Mouse (Mus musculus) neural tube, embryonic 13.5 days (tissue): Measurements from ENCODE around the gene Qprt. TPM values are rescaled to one million over a fixed set of nuclear protein-coding genes. Genes with fewer than 3 reads are reported as not detected.

Source experiments
- ATAC-seq: fragments of 200-750 bp; cut with Nextera tagmentation; 2 replicates; pipeline ENCODE4 v1.8.0; 2017; ENCODE audit warnings: low read depth, mild to moderate bottlenecking, moderate TSS enrichment, moderate library complexity
- H3K27ac ChIP-seq: fragments of 300-500 bp; sonication (generic); replicated peaks from 2 replicates; pipeline ENCODE4 v1.5.1; 2015; ENCODE audit warnings: moderate library complexity, mild to moderate bottlenecking, inconsistent platforms
- H3K27me3 ChIP-seq: fragments of 300-500 bp; sonication (generic); 2 replicates; pipeline ENCODE4 v1.6.1; 2015; ENCODE audit warnings: mild to moderate bottlenecking, inconsistent platforms
- H3K36me3 ChIP-seq: fragments of 300-500 bp; sonication (generic); 2 replicates; pipeline ENCODE4 v1.6.1; 2015; ENCODE audit warnings: mild to moderate bottlenecking, inconsistent platforms
- H3K4me1 ChIP-seq: fragments of 300-500 bp; sonication (generic); replicated peaks from 2 replicates; pipeline ENCODE4 v1.6.1; 2015; ENCODE audit warnings: inconsistent platforms
- H3K4me2 ChIP-seq: fragments of 300-500 bp; sonication (generic); 2 replicates; pipeline ENCODE4 v1.6.1; 2015; ENCODE audit warnings: inconsistent platforms, mild to moderate bottlenecking, moderate library complexity
- H3K4me3 ChIP-seq: fragments of 300-500 bp; sonication (generic); 2 replicates; pipeline ENCODE4 v1.5.1; 2015; ENCODE audit warnings: mild to moderate bottlenecking, inconsistent platforms
- H3K9ac ChIP-seq: fragments of 300-500 bp; sonication (generic); 2 replicates; pipeline ENCODE4 v1.6.1; 2015; ENCODE audit warnings: moderate library complexity, mild to moderate bottlenecking, inconsistent platforms
- H3K9me3 ChIP-seq: fragments of 300-500 bp; sonication (generic); 2 replicates; pipeline ENCODE4 v1.6.1; 2016; ENCODE audit warnings: inconsistent platforms
- WGBS: fragments of 180-500 bp; shearing (Covaris S2); methylation state at CpG from one replicate; pipeline ENCODE4 v1.1.7; 2015; 5-methylcytosine and 5-hydroxymethylcytosine counted together
- polyA plus RNA-seq: library from polyadenylated mRNA; unstranded; fragments of >200 nt; fragmentation: Nextera tagmentation; extraction: Ambion mirVana; gene quantifications from 2 replicates; pipeline ENCODE4 v1.2.1, GENCODE M21; 2015

Qprt gene
- polyA plus RNA-seq, 1 experiment from 2014 or later: 0.63 TPM

GRCm38 (mm10) chr7:127142666-127143065, 20.6 kb upstream of the Qprt start:
- H3K9ac ChIP-seq: no peak overlapping the region

GRCm38 (mm10) chr7:127142214-127142613, 20.2 kb upstream of the Qprt start:
- Histone ChIP-seq H3K36me3 (no peaks in the 10 kb centered on the region), H3K27ac (no peak overlapping the region), H3K4me3 (no peak overlapping the region), H3K9ac (no peak overlapping the region), H3K9me3 (no peaks in the 10 kb centered on the region), H3K4me2 (no peak overlapping the region), H3K4me1 (no peaks in the 10 kb centered on the region), H3K27me3 (no peaks in the 10 kb centered on the region)
- 45% methylated on average over 2 of the region's 2 CpGs for WGBS
- ATAC-seq: no peak

More at GRCm38 (mm10) chr7:127142666-127143065, 20.6 kb upstream of the Qprt start:
- no peak overlapping the region for H3K27ac ChIP-seq
- H3K9me3 ChIP-seq: no peaks in the 10 kb centered on the region
- WGBS: 86% methylated on average over 4 of the region's 4 CpGs
- H3K4me2 ChIP-seq: no peak overlapping the region
- H3K27me3 ChIP-seq: no peaks in the 10 kb centered on the region
- H3K36me3 ChIP-seq: no peaks in the 10 kb centered on the region
- H3K4me3 ChIP-seq: no peak overlapping the region
- no peak for ATAC-seq
- no peaks in the 10 kb centered on the region for H3K4me1 ChIP-seq

GRCm38 (mm10) chr7:127140623-127141404, 18.8 kb upstream of the Qprt start:
- WGBS: 68% methylated on average over 7 of the region's 7 CpGs
- no peak overlapping the region for H3K9ac ChIP-seq
- no peak overlapping the region for H3K27ac ChIP-seq
- H3K4me1 ChIP-seq: no peaks in the 10 kb centered on the region
- H3K4me2 ChIP-seq: no peak overlapping the region
- H3K36me3 ChIP-seq: no peaks in the 10 kb centered on the region
- H3K27me3 ChIP-seq: no peaks in the 10 kb centered on the region
- no peaks in the 10 kb centered on the region for H3K9me3 ChIP-seq
- no peak for ATAC-seq
- no peak overlapping the region for H3K4me3 ChIP-seq

- no peaks in the 10 kb centered on the region for H3K9me3 ChIP-seq
- H3K9ac ChIP-seq: no peak overlapping the region
- no peak for ATAC-seq
- H3K36me3 ChIP-seq: no peaks in the 10 kb centered on the region
- no peak overlapping the region for H3K27ac ChIP-seq
- no peaks in the 10 kb centered on the region for H3K4me1 ChIP-seq
- WGBS: 60% methylated on average over 5 of the region's 5 CpGs
- H3K4me3 ChIP-seq: no peak overlapping the region
- H3K4me2 ChIP-seq: no peak overlapping the region
- no peaks in the 10 kb centered on the region for H3K27me3 ChIP-seq
These were observed 17.5 kb upstream of the Qprt start for GRCm38 (mm10) chr7:127139562-127139961.

GRCm38 (mm10) chr7:127139100-127139499, 17.1 kb upstream of the Qprt start:
- no peak for ATAC-seq
- no peaks in the 10 kb centered on the region for H3K36me3 ChIP-seq
- H3K4me3 ChIP-seq: no peak overlapping the region
- no peak overlapping the region for H3K4me2 ChIP-seq
- H3K4me1 ChIP-seq: no peaks in the 10 kb centered on the region
- no peaks in the 10 kb centered on the region for H3K27me3 ChIP-seq
- 93% methylated on average over 7 of the region's 7 CpGs for WGBS
- H3K9me3 ChIP-seq: no peaks in the 10 kb centered on the region
- no peak overlapping the region for H3K27ac ChIP-seq
- no peak overlapping the region for H3K9ac ChIP-seq

GRCm38 (mm10) chr7:127137262-127138017, 15.4 kb upstream of the Qprt start, which contains the start of gene Spn:
Gene Spn (minus strand): TSS chr7:127137823.
- WGBS: 73% methylated on average over 9 of the region's 9 CpGs

GRCm38 (mm10) chr7:127136181-127137071, 14.4 kb upstream of the Qprt start:
- Histone ChIP-seq H3K4me1 (no peaks in the 10 kb centered on the region), H3K9me3 (no peaks in the 10 kb centered on the region), H3K4me2 (no peak overlapping the region), H3K4me3 (no peak overlapping the region), H3K27me3 (no peaks in the 10 kb centered on the region), H3K27ac (no peak overlapping the region), H3K9ac (no peak overlapping the region), H3K36me3 (no peaks in the 10 kb centered on the region)
- no peak for ATAC-seq
- WGBS: 86% methylated on average over 22 of the region's 22 CpGs

More at GRCm38 (mm10) chr7:127137262-127138017, 15.4 kb upstream of the Qprt start, which contains the start of gene Spn:
- Histone ChIP-seq H3K36me3 (no peaks in the 10 kb centered on the region), H3K4me1 (no peaks in the 10 kb centered on the region), H3K9me3 (no peaks in the 10 kb centered on the region), H3K27ac (no peak within 1 kb of the TSS), H3K9ac (no peak within 1 kb of the TSS), H3K27me3 (no peaks in the 10 kb centered on the region), H3K4me3 (no peak within 1 kb of the TSS), H3K4me2 (no peak within 1 kb of the TSS)
- no peak for ATAC-seq

- Histone ChIP-seq H3K27me3 (no peaks in the 10 kb centered on the region), H3K9ac (no peak overlapping the region), H3K36me3 (no peaks in the 10 kb centered on the region), H3K4me3 (no peak overlapping the region), H3K27ac (no peak overlapping the region), H3K9me3 (no peaks in the 10 kb centered on the region), H3K4me2 (no peak overlapping the region), H3K4me1 (no peaks in the 10 kb centered on the region)
- no peak for ATAC-seq
- 89% methylated on average over 11 of the region's 11 CpGs for WGBS
These were observed 12.9 kb upstream of the Qprt start for GRCm38 (mm10) chr7:127134821-127135447.

- Histone ChIP-seq H3K27me3 (no peaks in the 10 kb centered on the region), H3K36me3 (no peaks in the 10 kb centered on the region), H3K4me2 (no peak overlapping the region), H3K9me3 (no peaks in the 10 kb centered on the region), H3K27ac (no peak overlapping the region), H3K9ac (no peak overlapping the region), H3K4me3 (no peak overlapping the region), H3K4me1 (no peaks in the 10 kb centered on the region)
- no peak for ATAC-seq
- 45% methylated on average over 5 of the region's 5 CpGs for WGBS
These were observed 11.1 kb upstream of the Qprt start for GRCm38 (mm10) chr7:127133125-127133524.

- 20% methylated on average over 4 of the region's 4 CpGs for WGBS
- Histone ChIP-seq H3K9me3 (0 out of 2 replicates have a peak, but pooled peaks cover 2% of the 10 kb centered on the region), H3K4me2 (no peak overlapping the region), H3K27me3 (no peaks in the 10 kb centered on the region), H3K36me3 (no peaks in the 10 kb centered on the region), H3K4me3 (no peak overlapping the region), H3K27ac (no peak overlapping the region), H3K4me1 (no peaks in the 10 kb centered on the region), H3K9ac (no peak overlapping the region)
- no peak for ATAC-seq
These were observed 7.6 kb upstream of the Qprt start for GRCm38 (mm10) chr7:127129638-127130037.

GRCm38 (mm10) chr7:127121061-127121910, 740 bp downstream of the Qprt start:
- H3K36me3 ChIP-seq: no peaks in the 10 kb centered on the region
- no peak overlapping the region for H3K4me2 ChIP-seq
- no peak overlapping the region for H3K9ac ChIP-seq
- peaks cover 28% of the 10 kb centered on the region for H3K27me3 ChIP-seq
- H3K4me3 ChIP-seq: no peak overlapping the region
- WGBS: 11% methylated on average over 21 of the region's 21 CpGs
- ATAC-seq: no peak
- peaks cover 8% of the 10 kb centered on the region; the same call in 1 of the 2 replicates for H3K9me3 ChIP-seq
- H3K27ac ChIP-seq: no peak overlapping the region
- H3K4me1 ChIP-seq: peaks cover 14% of the 10 kb centered on the region
